Mouse (Mus musculus) adrenal gland (tissue): ENCODE measurements around the gene Hnrnpr.

Source experiments
- intact Hi-C: fragments of 180-260 bp; cut with DNase I; formaldehyde crosslinking; loops from one replicate; pipeline ENCODE4 v1.15.1; 2025

The Hnrnpr gene

GRCm38 (mm10) chr4:136383052-136383451 is 72.3 kb downstream of the Hnrnpr start:
- intact Hi-C loops: no loop called here

DNA sequence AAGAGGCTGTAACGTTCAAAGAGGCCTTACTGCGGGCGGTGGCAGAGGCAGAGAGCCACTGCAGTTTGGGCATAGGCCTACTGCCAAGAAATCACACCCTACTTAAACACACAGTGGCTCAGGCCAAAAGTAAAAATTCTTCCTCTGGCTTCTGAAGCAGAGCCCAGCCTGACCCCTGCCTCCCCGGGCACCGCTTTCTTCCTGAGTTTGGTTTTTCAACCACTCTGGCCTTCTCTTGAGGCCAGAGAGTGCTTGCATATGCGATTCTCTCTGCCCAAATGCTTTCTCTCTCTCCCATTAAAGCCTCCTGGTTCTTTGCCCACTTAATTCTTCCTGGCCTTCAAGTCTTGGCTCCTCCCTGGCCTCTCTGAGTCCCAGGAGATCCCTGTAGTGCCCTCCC is 73.1 kb downstream of the Hnrnpr start:
- intact Hi-C loops: no loop called here

DNA sequence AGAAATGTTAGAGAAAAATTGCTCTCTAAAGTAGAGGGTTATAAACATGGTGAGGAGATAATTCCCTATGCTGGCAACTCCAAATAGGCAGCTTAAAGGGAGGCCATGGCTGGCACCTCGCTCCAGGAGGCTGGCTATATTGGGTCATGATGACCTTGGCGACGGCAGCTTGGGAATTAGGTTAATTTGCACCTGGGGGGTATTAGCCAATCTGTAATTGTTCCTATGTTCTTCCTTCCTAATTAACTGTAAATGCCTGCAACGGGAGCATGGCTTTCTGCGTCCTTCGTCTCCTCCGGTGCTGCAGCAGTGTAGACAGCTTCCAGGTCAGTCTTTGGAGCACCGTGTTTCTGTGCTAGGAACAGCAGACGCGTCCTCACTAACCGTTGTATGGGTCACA is 76.5 kb downstream of the Hnrnpr start:
- intact Hi-C loops: no loop called here

GRCm38 (mm10) chr4:136401806-136402205 is 91.1 kb downstream of the Hnrnpr start:
- intact Hi-C loops: no loop called here

DNA sequence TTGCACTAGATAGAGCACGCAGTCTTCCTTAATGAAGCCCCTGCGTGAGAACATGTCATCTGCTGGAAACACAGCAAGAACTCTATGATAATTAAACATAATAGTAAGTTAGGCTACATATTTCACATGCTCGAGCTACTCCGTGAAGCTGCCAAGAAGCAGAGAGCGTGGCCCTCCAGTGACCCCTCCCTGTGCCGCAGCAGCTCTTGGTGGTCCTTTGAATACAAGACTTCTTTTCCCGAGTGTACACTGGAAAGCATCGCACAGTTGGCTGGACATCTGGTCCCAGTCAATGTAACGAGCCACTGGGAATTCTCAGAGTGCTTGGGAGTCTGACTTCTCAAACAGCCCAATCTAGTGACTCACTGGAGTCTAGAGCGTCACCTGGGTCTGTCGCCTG is 97.1 kb downstream of the Hnrnpr start:
- intact Hi-C loops: no loop called here
